Mouse (Mus musculus): Measurements from ENCODE around the gene Dcp1a.

DNA sequence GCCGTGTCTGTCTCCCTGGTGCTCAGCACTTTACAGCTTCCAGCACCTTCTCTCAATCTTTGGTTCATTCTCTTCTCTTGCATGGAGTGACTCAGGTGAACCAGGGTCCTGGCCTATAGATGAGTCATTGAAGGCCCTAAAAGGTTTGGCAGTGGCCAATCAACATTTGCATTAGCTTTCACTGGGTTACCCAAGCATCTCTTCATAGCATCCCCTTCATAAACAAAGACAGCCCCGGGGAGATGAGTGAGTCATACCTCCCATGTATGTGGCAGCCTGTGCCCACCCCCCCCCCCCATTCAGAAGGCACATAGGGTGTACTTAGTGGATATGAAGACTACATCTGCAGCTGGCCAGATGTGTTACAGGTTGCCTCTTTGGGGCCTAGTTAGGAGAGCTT lies 77.3 kb downstream of the Dcp1a start:
- TF ChIP-seq CTCF (IDR thresholded peaks at IDR 0.05; ENCODE audit: low read depth) (no peak), EP300 (IDR thresholded peaks at IDR 0.05; ENCODE audit: low read depth) (no peak)

Data from liver, embryonic 14.5 days (tissue).